Mouse (Mus musculus): Measurements from ENCODE around the gene Anks6. TPM values are rescaled to one million over a fixed set of nuclear protein-coding genes. Genes with fewer than 3 reads are reported as not detected.
A peak's percentile ranks its signal among the peaks of the same experiment; 100 is the strongest.

Anks6 gene
- total RNA-seq, 2 experiments from 2014 or later, result 18.6 to 21.1 TPM

DNA sequence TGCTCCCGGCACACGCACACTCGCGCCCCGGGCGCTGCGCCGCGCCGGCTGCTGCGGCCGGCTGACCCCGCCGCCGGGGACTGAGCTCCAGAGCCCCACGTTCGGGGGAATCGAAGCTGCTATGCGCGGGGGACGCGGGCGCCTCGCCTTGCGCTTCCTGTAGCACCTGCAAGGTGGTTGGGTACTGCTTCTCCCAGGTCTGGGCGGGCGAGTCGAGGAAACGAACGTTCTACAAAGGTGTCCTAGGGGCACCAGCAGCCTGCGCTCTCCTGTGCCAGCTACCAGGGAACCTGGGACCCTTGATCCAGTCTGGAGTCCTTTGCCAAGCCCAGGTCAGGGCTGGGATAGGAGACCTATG is 65.3 kb downstream of the Anks6 start:
- intact Hi-C loops (cut with DNase I), result no loop called here
- DNase-seq (ENCODE audit: low spot score in 2 of 2), result no peak

DNA sequence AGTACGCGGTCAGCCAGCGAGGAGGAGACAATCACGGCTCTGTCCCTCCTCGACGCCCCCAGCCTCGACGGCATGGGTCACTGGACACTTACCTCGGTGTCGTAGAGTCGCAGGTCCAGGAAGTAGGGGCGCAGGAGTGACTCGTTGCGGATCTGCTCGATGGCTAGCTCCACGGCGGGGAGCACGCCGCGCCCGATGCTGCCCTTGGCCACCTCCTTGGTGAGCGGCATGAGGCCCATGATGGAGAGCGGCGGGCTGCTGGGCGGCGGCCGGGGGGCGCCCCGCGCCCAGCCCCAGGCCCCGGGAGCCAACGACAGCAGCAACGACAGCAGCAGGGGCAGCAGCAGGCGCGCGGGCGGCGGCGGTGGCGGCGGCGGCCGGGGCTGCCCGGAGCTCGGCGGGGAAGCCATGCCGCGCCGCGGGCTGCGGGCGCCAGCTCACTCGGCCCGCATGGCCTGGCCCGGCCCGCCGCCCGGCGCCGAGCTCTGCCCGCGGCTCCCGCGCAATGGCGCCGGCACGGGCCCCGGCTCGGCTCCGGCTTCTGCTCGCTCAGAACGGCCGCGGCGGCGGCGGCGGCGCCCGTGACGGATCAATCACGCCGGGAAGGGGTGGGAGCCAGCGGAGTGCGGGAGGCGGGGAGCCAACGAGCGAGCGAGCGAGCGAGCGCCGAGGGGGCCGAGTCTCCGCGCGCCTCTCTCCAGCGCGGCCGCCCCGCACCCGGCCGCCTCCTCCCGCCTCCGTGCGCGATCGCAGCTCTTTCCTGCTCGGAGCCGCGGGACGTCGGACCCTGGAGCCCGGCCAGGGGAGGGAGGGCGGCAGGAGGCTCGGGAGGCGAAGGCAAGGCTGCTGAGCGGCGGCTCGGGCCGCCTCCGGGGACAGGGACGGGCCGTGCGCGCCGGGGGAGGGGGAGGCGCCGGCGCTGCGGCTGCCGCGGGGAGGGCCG is 65.9 kb downstream of the Anks6 start, which contains the start of gene Gabbr2:
TSS of gene Gabbr2 (minus strand) at position 858 of the 943 bp plus-strand sequence.
- intact Hi-C loops (cut with DNase I), result no loop called here
- peak; percentile 79 to 84 for DNase-seq (ENCODE audit: low spot score in 2 of 2)

DNA sequence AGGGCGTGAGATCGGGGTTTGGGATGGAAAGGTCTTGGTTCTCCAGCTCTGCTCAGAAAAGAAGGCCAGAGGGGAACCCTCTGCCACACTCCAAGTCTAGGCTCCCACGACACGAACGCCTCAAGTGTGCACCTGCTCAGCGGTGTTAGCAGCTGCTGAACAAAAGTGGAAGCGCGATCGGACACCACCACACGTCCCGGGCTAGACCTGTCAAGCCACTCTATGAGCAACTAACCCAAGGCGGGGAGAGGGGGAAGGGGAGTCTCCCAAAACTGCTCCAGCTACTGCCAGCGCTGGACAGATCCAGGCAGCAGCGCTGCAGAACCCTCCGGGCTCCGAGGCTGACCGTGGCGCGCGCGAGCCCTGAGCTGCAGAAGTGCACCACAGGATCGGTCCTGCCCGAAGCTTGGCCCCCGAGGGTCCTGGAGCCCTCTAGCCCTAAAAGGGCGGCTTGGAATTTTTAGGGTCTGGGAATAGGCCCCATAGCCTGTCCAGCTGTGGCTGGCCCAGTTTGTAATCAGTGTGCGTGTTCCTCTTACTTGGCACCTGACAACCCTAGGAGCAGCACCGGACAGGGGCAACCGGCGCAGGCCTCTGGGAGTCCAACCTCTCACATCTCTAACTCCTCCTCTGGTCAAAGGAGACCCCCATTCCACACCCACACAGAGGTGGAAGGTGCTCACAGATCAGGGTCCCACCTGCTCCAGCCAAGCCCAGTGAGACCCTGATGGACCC is 66.8 kb downstream of the Anks6 start:
- peak in 1 of 2 experiments; percentile 56 for DNase-seq (ENCODE audit: low spot score in 2 of 2)
- intact Hi-C loops (cut with DNase I), result no loop called here

DNA sequence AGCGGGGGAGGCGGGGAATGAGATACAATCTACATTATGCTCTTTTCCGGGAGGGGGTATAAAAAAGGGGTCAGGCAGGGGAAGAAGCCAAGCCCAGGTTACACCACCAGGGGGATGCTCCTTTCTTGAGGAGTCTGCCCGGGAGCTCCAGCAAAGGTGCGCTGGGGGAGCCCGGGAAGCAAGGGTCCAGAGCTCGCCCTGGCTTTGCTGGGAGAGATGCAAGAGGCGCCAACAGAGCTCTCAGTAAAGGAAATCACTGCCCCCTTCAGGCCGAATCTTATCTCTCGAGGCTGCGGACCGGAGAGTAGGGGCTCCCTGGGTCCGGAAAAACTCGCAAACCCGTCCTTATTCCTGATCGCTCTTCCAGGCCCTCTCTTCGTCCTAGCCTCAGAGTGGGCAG is 67.4 kb downstream of the Anks6 start:
- DNase-seq (ENCODE audit: low spot score in 2 of 2), result peak; percentile 78 to 88
- intact Hi-C loops (cut with DNase I), result loop anchor here (5.0 to 10.0 kb wide), 2 partner anchors 63 to 125 kb away; no protein-coding TSS in a partner anchor

DNA sequence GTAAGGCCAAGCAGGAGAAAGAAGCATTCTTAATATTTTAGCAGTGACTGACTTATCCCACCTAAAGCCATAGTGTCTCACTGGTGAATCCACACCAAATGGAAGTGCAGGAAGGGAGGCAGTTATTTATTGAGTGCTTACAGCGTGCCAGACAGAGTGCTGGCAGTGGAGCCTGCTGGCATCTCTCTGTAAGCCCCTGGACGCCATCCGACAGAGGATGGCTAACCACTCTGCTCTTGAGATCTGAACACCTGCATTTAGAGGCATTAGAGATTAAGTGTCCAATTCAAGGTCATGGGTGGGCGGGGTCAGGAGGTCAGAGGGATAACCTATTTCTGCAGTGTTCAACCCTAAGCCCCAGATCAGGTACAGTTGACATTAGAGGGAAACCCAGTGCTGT is 68.4 kb downstream of the Anks6 start:
- intact Hi-C loops (cut with DNase I), result loop anchor here (5.0 to 10.0 kb wide), 2 partner anchors 62 to 124 kb away; no protein-coding TSS in a partner anchor
- DNase-seq (ENCODE audit: low spot score in 2 of 2), result no peak

DNA sequence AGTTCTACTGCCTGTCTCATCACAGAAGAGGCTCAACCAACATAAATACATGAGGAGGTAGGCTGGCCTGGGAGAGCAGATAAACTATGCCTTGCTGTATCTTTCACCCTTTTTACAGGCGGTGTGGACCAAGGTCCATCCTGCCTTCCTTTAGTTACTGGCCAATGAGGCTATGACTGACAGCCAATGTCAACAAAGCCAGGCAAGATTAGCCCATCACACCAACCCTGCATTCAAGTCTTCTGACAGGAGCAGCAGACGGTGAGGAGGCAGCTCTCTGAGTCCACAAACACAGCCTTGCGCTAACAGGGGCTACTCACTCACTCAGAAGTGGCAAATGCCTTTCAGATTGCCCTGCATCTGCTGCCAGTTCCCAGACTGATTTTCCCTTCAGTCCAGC is 69.0 kb downstream of the Anks6 start:
- intact Hi-C loops (cut with DNase I), result loop anchor here (5.0 to 10.0 kb wide), 2 partner anchors 61 to 123 kb away; no protein-coding TSS in a partner anchor
- DNase-seq (ENCODE audit: low spot score in 2 of 2), result peak in 1 of 2 experiments; percentile 50

DNA sequence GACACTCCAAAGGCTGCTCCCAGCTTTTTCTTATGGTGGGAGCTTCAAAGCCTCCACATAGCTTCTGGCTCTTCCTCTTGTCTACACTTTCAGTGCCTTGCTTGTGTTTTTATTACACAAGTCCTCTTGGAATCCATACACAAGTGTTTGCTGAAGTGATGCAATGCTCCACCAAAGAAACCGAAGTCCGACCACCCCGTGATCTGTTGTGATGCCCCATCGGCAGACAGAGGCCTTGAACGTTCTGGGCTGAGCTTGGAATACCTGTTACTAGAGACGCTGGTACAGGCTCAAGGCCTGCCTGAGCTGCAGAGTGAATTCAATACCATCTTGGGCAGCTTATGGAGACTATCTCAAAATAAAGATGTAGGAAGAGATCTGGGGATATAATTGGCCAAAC is 69.4 kb downstream of the Anks6 start:
- intact Hi-C loops (cut with DNase I), result loop anchor here (5.0 to 10.0 kb wide), 2 partner anchors 61 to 123 kb away; no protein-coding TSS in a partner anchor
- no peak for DNase-seq (ENCODE audit: low spot score in 2 of 2)

DNA sequence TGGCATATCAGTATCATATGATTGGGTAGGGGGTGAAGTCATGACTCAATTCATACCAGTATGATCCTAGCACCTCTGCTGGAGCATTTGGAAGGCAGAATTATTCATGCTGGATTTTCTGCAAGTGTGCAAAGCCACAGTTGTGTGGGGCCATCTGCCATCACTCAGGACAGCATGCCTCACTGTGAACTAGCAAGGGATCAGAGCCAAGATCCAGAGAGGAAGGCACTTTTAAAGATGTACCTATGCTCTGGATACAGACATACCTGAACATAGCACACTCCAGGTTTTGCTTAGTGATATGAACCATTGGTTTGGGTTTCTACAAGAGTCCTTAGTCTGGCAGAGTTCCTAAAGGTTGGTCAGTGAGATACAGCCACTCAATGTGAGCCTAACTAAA is 71.2 kb downstream of the Anks6 start:
- intact Hi-C loops (cut with DNase I), result loop anchor here (5.0 to 10.0 kb wide), 2 partner anchors 59 to 121 kb away; no protein-coding TSS in a partner anchor
- DNase-seq (ENCODE audit: low spot score in 2 of 2), result no peak

DNA sequence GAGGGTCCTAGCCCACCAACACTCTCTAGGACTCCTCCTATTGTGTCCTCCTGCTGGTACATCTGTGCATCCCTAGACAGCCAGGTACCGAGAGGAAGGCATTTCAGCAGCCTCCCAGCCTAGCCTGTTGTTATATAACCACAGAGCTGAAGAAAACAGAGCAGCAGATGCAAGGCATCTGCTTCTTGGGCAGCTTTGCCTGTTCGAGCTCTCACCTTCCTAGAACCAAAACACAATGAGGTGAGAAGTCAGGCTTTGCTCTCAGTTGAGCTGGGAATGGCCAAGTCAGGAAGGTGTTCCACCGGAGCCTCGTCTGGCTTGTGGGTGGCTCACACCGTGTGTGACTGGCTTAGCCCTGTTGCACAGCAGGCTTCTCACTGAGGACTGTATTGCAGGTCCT is 74.3 kb downstream of the Anks6 start:
- peak in 1 of 2 experiments; percentile 70 for DNase-seq (ENCODE audit: low spot score in 2 of 2)
- intact Hi-C loops (cut with DNase I), result loop anchor here (10.0 kb wide), 1 partner anchor 118 kb away; no protein-coding TSS in a partner anchor

DNA sequence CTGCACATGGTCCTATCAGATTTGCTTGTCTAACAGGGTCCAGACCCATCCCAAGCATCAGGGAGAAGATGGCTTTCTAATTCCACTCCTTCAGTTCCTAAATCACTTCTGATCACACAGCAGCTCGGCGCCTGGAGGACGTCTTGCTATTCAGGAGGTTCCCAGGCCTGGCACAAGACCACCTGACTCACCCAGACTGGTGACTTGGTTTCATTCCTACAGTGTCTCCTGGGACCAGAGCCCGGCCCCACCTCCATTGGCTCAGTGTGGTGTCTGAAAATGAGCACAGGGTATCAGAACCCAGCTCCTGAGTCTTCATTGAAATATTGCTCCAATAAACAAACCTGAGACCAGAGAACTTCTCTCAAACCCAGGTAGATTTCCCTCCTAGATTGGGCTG is 75.1 kb downstream of the Anks6 start:
- intact Hi-C loops (cut with DNase I), result loop anchor here (10.0 kb wide), 1 partner anchor 117 kb away; no protein-coding TSS in a partner anchor

DNA sequence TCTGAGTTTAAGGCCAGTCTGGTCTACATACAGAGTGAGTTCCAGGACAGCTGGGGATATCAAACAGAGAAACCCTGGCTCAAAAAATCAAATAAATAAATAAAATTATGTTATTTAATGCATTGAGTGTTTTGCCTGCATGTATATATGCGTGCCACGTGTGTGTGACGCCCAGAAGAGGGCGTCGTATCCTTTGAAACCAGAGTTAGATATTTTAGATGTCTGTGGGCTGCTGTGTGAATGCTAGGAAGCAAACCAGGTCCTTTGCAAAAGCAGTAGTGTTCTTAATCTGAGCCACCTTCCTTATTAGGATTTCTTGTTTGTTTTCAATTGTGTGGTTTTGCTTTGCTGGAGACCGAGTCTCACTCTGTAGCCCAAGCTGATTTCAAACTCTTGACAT is 78.9 kb downstream of the Anks6 start:
- intact Hi-C loops (cut with DNase I), result loop anchor here (5.0 kb wide), 1 partner anchor 46 kb away; no protein-coding TSS in a partner anchor
- no peak for DNase-seq (ENCODE audit: low spot score in 2 of 2)

More for the DNA sequence above, 75.1 kb downstream of the Anks6 start:
- DNase-seq (ENCODE audit: low spot score in 2 of 2), result peak in 1 of 2 experiments; percentile 74

DNA sequence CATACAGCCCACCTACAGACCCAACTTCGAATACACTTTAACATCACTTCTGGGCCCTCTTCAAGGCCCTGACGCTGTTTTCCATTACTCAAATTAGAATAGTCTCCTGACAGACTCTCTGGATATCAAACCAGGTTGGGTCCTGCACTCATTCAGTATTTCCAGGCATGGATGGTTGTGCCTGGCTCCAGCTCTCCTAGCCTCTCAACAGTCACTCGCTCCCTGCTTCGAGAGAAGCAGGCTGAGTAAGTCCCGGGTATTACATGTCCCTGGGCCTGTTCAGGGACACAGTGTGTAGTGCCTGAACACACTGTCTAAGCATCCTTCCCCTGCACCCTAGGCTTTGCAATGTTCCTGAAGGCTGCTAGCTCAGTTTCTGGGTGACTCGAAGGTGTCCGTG is 80.1 kb downstream of the Anks6 start:
- intact Hi-C loops (cut with DNase I), result loop anchor here (5.0 kb wide), 1 partner anchor 45 kb away; no protein-coding TSS in a partner anchor
- no peak for DNase-seq (ENCODE audit: low spot score in 2 of 2)

DNA sequence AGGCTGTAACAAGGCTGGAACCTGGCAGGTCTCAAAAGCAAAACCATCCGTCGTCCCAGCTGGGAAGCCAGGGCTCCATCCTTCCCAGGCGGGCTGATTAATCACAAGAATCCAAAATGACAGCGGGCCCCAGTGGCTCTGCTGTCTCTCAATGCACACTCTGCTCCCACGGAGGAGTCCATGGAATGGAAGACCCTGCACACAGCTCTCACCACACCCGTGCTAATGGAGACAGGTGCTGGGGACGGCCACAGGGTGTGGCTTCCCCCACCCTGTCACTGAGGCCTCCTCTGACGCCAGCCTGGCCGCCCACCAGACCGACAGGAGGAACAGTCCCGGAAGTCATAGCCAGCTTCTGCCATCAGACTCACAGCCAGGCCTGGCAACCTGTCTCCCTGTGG is 80.6 kb downstream of the Anks6 start:
- DNase-seq (ENCODE audit: low spot score in 2 of 2), result peak in 1 of 2 experiments; percentile 58
- intact Hi-C loops (cut with DNase I), result loop anchor here (5.0 kb wide), 1 partner anchor 44 kb away; no protein-coding TSS in a partner anchor

DNA sequence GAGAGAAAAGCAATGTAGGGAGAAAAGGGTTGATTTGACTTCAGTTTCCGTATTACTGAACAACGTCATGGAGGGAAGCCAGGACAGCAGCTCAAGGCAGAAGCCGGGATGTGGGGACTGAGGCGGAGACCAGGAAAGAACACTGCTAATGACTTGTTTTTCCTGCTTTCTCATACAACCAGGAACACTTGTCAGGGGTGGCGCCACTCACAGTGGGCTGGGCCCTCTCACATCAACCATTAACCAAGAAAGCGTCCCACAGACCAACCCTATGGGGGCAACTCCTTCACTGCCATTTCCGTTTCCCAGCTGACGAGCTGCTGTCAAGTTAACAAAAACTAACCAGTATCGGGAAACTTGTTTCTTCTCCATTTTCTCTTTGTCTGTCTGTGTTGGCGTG is 83.9 kb downstream of the Anks6 start:
- intact Hi-C loops (cut with DNase I), result no loop called here
- DNase-seq (ENCODE audit: low spot score in 2 of 2), result no peak

DNA sequence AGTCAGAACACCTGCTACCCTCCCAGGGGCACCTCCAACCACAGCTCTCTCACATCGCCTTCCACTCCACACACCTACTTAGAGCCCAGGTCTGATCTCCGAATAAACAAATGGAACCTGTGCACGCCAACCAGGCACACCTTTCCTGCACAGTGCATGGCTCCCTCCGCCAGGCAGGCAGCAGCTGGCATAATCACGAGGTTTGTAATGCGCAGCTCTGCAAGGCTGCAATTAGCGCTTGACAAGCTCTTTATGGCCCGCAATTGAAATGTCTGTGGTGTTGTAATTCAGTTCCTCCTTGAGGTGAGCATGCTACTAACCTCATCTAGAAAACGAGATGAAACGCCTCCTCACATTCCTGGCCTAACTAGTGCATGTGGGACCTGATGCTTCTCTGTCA is 89.2 kb downstream of the Anks6 start:
- intact Hi-C loops (cut with DNase I), result no loop called here
- no peak for DNase-seq (ENCODE audit: low spot score in 2 of 2)

DNA sequence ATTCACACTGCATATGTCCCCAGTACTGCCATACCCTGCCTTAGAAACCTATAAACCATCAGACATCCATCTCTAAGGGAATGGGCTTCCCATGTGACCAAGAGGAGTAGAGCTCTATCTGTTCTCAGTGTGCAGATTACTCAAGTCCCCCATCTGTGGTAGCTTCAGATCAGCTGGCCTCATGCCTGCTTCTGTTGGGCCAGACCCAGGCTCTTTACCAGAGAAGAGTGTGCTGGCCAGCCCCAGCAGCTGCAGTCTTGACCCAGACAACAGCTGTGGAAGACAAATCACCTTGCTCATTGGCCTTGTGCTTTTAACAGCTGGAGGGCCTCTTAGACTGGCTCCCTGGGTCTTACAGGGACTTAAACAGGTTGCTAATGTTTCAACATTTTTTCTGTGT is 90.7 kb downstream of the Anks6 start:
- intact Hi-C loops (cut with DNase I), result no loop called here
- no peak for DNase-seq (ENCODE audit: low spot score in 2 of 2)

Measured in left cerebral cortex, postnatal 25 days (tissue).